Mouse (Mus musculus) midbrain, embryonic 16.5 days (tissue): ENCODE measurements at regions not wholly inside any gene's neighbourhood (a gene's known extent, or its start where the extent isn't known, plus 50 kb on each side); places are given as distances from the start of the nearest gene placed in this dataset.

Experiments used
- ATAC-seq: fragments of 200-750 bp; cut with Nextera tagmentation; 2 replicates; pipeline ENCODE4 v1.8.0; 2017; ENCODE audit warnings: moderate TSS enrichment
- H3K27ac ChIP-seq: fragments of 300-500 bp; sonication (generic); 2 replicates; pipeline ENCODE4 v1.5.1; 2014; ENCODE audit warnings: mild to moderate bottlenecking, low read length, mixed read lengths
- H3K27me3 ChIP-seq: fragments of 300-500 bp; sonication (generic); 2 replicates; pipeline ENCODE4 v1.6.1; 2014; ENCODE audit warnings: low read depth, low read length, mixed read lengths; ENCODE audit not compliant: control insufficient read depth, insufficient read depth
- H3K36me3 ChIP-seq: fragments of 300-500 bp; sonication (generic); 2 replicates; pipeline ENCODE4 v1.6.1; 2014; ENCODE audit warnings: mild to moderate bottlenecking, low read length, moderate library complexity, mixed read lengths; ENCODE audit not compliant: control insufficient read depth, insufficient read depth
- H3K4me1 ChIP-seq: fragments of 300-500 bp; sonication (generic); 2 replicates; pipeline ENCODE4 v1.6.1; 2014; ENCODE audit warnings: mild to moderate bottlenecking, low read length, mixed read lengths; ENCODE audit not compliant: control insufficient read depth, insufficient read depth
- H3K4me2 ChIP-seq: fragments of 300-500 bp; sonication (generic); 2 replicates; pipeline ENCODE4 v1.6.1; 2014; ENCODE audit warnings: mild to moderate bottlenecking, low read length, mixed read lengths
- H3K4me3 ChIP-seq: fragments of 300-500 bp; sonication (generic); 2 replicates; pipeline ENCODE4 v1.5.1; 2014; ENCODE audit warnings: low read depth, mild to moderate bottlenecking, low read length, moderate library complexity, mixed read lengths
- H3K9ac ChIP-seq: fragments of 300-500 bp; sonication (generic); 2 replicates; pipeline ENCODE4 v1.6.1; 2014; ENCODE audit warnings: low read depth, low read length, mixed read lengths
- H3K9me3 ChIP-seq: fragments of 300-500 bp; sonication (generic); replicated peaks from 2 replicates; pipeline ENCODE4 v1.6.1; 2014; ENCODE audit warnings: mild to moderate bottlenecking, low read length, mixed read lengths; ENCODE audit not compliant: control insufficient read depth, poor library complexity, severe bottlenecking
- WGBS: fragments of 180-500 bp; shearing (Covaris S2); extraction: QIAGEN DNeasy Blood & Tissue Kit; methylation state at CpG from one replicate; pipeline ENCODE4 v1.1.7; 2014; 5-methylcytosine and 5-hydroxymethylcytosine counted together

GRCm38 (mm10) chr9:84408260-84409203, 483.6 kb downstream of the Bckdhb start:
- Histone ChIP-seq H3K9ac (no peak overlapping the region), H3K9me3 (no peaks in the 10 kb centered on the region), H3K27ac (no peak overlapping the region), H3K4me2 (no peak overlapping the region), H3K4me1 (no peaks in the 10 kb centered on the region), H3K4me3 (no peak overlapping the region), H3K36me3 (no peaks in the 10 kb centered on the region), H3K27me3 (no peaks in the 10 kb centered on the region)
- 57% methylated on average over 10 of the region's 10 CpGs for WGBS
- ATAC-seq = 0 out of 2 replicates have a peak, but pooled peaks have one; percentile 56
